Mouse (Mus musculus): Measurements from ENCODE around the gene Ccdc114.
"Not testable (repeated sequence)": the region's sequence is repeated elsewhere in the genome, so short reads cannot be mapped to it uniquely, and the experiment has no call there.

The Ccdc114 gene

GRCm38 (mm10) chr7:45919083-45919671 is 4.7 kb upstream of the Ccdc114 start:
- no peak for DNase-seq (ENCODE audit: low spot score)

DNA sequence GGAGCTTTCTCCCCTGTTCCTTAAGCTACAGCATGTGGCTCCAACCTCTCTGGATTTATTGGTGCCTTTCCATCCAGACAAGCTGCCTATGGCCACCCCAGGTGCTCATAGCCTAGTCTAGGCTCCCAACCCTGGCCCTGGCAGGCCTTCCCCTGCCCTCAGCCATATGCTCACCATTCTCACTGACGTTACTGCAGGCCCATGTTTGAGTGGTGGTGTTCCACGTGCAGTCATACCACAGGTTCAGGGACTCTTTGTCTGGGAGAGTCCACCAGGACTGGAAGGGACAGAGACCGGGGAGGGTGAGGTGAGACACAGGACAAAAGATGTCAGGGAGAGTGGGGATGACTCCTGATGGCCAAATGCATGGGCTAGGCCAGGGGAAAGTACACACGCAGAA is 4.1 kb upstream of the Ccdc114 start:
- DNase-seq (ENCODE audit: low spot score): no peak

GRCm38 (mm10) chr7:45920583-45921241 is 3.2 kb upstream of the Ccdc114 start:
- no peak for DNase-seq (ENCODE audit: low spot score)

DNA sequence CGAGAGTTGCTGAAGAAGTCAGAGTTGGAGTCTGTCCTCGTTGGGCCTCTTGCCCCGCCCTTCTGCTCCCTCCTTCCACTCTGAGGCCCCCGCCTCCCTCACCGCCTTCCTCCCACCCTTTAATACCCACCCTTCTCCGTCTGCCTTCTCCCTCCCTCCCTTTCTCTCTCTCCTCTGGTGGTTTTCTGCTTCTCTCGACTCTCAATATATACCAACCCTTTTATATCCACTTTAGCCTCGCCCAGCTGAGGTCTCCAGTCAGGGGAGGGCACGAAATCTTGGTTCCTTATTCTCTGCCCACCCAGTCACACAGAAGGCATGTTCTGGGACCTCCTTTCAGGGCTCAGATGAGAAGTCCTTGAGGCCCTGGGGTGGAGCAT is 2.6 kb upstream of the Ccdc114 start, which contains the start of gene Emp3:
TSS of gene Emp3 (minus strand) at position 163 of the 380 bp plus-strand sequence.
- DNase-seq (ENCODE audit: low spot score): no peak

DNA sequence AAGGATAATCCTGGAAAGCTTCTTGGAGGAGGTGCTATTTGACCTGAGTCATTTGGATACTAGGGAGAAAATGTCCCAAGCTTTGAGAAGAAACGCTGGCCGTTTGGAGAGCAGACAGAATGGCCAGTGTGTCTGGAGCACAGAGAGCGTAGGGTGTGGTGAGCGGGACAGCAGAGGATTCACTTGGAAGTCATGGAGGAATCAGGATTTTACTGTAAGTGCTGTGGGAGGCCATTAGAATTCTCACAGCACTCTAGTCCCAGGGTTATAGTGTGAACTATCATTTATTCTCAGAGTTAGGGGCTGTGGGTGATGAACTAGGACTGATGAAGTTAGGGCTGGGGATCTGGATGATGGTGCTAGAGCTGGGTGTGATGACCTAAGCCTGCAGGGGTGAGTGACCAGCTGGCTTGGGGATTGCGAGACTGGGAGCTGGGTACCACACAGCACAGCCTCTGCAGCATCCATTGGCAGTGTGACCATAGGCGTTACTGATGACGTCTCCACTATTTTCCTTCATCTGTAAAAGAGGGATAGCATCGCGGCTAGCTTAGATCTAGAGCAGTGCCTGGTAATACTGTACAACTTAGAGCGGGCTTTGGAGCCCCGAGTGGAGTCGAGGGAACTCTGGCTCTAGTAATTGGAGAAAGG is 1.8 kb upstream of the Ccdc114 start:
- no peak for DNase-seq (ENCODE audit: low spot score)

- DNase-seq (ENCODE audit: low spot score): peak; percentile 96
Measured at GRCm38 (mm10) chr7:45922928-45923761, 727 bp upstream of the Ccdc114 start.

DNA sequence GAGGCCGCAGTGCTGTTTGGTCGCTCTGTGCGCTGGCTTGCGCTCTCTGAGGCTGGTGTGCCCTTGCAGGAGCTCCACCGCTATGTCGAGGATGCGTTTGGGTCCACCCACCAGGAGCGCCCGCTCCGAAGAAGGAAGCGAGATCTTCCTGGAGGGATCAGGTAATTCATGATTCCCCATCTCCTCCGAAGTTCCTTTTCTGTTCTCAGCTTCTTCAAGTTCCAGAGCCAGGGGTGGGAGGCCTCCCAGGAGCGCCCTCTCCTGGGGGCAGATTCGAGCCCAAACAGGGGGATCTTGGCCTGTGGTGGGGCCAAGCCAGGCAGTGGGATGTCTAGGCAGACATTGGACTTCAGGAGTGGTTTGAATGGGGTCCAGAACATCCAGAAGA is 551 bp downstream of the Ccdc114 start:
- DNase-seq (ENCODE audit: low spot score): no peak

- DNase-seq (ENCODE audit: low spot score): no peak
Measured at GRCm38 (mm10) chr7:45928626-45929295, 4.9 kb downstream of the Ccdc114 start.

DNA sequence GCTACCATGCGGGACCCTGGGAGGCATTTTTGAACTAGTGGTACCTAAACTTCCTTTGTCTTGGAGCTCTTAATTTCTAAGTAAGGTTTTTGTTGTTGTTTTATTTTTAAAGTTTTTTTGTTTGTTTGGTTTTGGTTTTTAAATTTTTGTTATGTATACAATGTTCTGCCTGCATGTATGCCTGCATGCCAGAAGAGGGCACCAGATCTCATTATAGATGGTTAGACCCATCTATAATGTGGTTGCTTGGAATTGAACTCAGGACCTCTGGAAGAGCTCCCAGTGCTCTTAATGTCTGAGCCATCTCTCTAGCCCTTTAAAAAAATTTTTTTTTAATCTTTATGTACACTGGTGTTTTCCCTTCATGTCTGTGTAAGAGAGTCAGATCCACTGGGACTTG is 5.8 kb downstream of the Ccdc114 start:
- no peak for DNase-seq (ENCODE audit: low spot score)

DNA sequence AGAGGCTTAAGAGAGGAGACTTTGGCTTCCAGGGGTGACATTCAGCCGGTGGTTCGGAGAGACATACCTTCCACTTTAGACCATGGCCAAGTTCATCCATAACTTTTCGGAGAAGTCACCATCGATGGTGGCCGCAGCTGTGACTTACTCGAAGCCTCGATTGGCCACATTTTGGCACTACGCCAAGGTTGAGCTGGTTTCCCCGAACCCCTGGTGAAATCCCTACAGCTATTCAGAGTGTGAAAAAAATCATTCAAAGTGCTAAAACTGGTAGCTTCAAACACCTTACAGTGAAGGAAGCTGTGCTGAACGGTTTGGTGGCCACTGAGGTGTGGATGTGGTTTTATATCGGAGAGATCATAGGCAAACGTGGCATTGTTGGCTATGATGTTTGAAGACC is 9.9 kb downstream of the Ccdc114 start:
- DNase-seq (ENCODE audit: low spot score): not testable (repeated sequence)

- peak; percentile 83 for DNase-seq (ENCODE audit: low spot score)
Measured at GRCm38 (mm10) chr7:45935114-45935513, 11.2 kb downstream of the Ccdc114 start.

DNA sequence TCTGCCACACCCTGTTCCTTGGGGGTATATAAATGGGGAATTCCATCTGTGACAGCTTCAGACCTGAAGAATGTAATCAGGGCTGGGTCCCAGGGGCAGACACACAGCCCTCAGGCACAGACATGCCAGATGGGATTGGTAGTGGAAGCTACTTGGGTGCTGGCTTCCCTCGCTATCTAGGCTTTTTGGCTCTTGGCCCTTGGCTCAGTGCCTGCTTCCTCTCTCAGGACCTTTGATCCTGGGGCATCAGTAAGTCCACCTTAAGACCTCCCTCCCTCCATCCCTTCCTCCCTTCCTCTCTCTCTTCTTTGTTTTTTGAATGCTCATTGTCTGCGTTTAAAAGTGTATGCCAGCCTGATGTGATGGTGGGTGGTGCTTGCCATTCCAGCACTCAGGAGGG is 16.0 kb downstream of the Ccdc114 start:
- DNase-seq (ENCODE audit: low spot score): no peak

- DNase-seq (ENCODE audit: low spot score): no peak
Measured at GRCm38 (mm10) chr7:45941986-45942385, 18.1 kb downstream of the Ccdc114 start.

DNA sequence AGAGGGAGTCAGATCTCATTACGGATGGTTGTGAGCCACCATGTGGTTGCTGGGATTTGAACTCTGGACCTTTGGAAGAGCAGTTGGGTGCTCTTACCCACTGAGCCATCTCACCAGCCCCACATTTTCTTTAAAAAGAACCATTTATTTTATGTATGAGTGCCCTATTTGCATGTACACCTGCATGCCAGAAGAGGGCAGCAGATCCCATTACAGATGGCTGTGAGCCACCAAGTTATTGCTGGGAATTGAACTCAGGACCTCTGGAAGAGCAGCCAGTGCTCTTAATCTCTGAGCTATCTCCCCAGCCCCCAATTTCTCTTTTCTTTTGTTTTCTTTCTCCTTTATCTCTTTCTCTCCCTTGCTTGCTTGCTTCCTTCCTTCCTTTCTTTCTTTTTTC is 19.4 kb downstream of the Ccdc114 start:
- DNase-seq (ENCODE audit: low spot score): not testable (repeated sequence)

DNA sequence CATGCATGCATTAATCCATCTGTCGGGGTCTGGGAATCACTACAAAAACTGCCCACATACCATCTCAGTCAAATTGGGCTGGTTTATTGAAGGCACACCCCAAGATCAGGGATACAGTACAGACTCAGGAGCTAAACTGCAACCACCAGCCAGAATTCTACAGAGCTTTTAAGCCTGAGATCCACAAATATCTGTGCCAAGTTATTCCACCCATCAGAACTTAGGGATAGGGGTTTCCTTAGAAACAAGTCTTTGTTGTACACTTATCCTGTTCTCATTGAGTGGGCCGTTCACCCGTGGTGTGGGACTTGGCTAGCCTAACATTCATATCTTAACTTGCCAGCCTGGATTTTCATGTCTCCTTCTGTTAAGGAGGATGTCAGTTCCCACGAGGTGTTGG is 25.2 kb downstream of the Ccdc114 start:
- DNase-seq (ENCODE audit: low spot score): no peak

DNA sequence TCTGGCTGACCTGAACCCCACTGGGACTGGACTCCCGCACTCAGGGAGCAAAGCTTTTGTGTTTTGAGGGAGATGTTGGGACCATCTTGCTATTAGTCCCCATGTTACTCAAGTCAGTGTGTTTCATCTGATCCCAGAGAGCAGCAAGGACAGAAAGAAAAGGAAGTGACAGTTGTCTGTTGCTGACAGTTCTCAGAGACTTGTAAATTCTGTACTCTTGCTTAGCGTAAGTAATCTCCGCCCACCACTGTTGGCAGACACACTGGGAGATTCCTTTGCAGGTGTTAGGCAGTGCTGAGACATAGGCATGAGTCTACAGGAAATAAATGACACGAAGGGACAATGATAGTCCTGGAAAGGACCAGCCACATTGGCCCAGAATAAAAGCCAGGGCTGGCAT is 32.7 kb downstream of the Ccdc114 start:
- DNase-seq (ENCODE audit: low spot score): no peak

GRCm38 (mm10) chr7:45971831-45972723 is 48.2 kb downstream of the Ccdc114 start:
- DNase-seq (ENCODE audit: low spot score): no peak

GRCm38 (mm10) chr7:45973271-45973687 is 49.4 kb downstream of the Ccdc114 start:
- no peak for DNase-seq (ENCODE audit: low spot score)

DNA sequence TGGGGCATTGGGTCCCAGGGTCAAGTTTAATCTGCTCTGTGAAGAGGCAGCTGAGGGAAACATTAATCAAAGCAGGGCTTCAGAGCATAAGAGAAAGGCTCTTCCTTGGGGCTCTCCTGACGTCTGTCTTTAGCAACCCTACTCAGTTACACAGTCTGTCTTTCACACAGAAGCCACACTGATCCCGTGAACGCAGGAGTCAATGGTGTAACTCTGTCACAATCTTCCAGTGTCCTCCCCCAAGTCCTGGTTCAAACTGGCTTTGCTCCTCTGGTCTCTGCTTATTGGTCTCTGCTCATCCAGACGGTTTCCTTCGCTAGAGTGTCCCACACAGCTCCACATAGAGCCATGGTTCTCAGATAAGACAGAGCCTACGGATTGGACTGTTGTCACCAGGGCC is 50.2 kb downstream of the Ccdc114 start:
- no peak for DNase-seq (ENCODE audit: low spot score)

- DNase-seq (ENCODE audit: low spot score): peak; percentile 3
Measured at GRCm38 (mm10) chr7:45974512-45974911, 50.6 kb downstream of the Ccdc114 start.

DNA sequence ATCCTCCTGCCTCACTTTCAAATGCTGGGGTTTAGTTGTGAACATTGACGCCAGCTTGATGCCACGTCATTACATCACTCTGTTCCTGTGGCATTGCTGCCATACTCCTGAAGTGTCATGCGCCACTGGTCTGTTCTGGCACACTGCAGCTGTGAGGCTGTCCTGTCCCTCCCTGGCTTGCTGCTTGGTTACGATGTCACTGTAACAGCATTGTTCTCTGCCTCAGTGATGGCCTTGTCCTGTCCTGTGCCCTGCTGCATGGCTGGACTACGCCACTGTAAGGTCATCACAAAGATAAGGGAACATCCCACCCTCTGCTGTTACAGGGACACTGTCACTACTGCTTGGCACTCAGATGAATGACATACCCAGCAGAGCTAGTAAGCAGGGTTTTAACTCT is 57.7 kb downstream of the Ccdc114 start:
- no peak for DNase-seq (ENCODE audit: low spot score)
